Mouse (Mus musculus) CH12.LX (cell line): ENCODE results near the gene Itprid2. TPM values are rescaled to one million over a fixed set of nuclear protein-coding genes. Genes with fewer than 3 reads are reported as not detected.

ENCODE experiments used
- DNase-seq: peaks from one replicate; pipeline ENCODE4 v3.0.0-alpha.2; 2013; ENCODE audit errors: extremely low read depth
- H3K27ac ChIP-seq: 2 replicates; pipeline ENCODE4 v1.5.1; 2012; ENCODE audit warnings: low read depth, mild to moderate bottlenecking, control low read depth, moderate library complexity; ENCODE audit not compliant: insufficient read depth
- H3K27me3 ChIP-seq: replicated peaks from 2 replicates; pipeline ENCODE3; 2012; ENCODE audit warnings: inconsistent platforms
- H3K36me3 ChIP-seq, 2 experiments: replicated peaks in 1 of 2; 2 replicates each; pipeline versions ENCODE3 to v1.6.1; 2012; ENCODE audit warnings: inconsistent platforms in 1 of 2, low read length in 1 of 2, mild to moderate bottlenecking in 1 of 2, mixed read lengths in 1 of 2, moderate library complexity in 1 of 2; ENCODE audit not compliant: control insufficient read depth in 1 of 2, insufficient read depth in 1 of 2
- H3K4me1 ChIP-seq, 2 experiments: 2 replicates each; pipeline ENCODE4 v1.6.1; 2012; ENCODE audit warnings: inconsistent platforms in 1 of 2, moderate library complexity in 1 of 2; ENCODE audit not compliant: insufficient read depth in 2 of 2, control insufficient read depth in 1 of 2
- H3K4me2 ChIP-seq: 2 replicates; pipeline ENCODE4 v1.6.1; 2012; ENCODE audit warnings: low read depth, mild to moderate bottlenecking, control low read depth; ENCODE audit not compliant: poor library complexity, insufficient read depth, severe bottlenecking
- H3K4me3 ChIP-seq, 3 experiments: fragments of 150-350 bp in 1 of 3; sonication (generic) in 1 of 3; replicated peaks in 1 of 3; 2 replicates each; pipeline versions ENCODE3 to v1.5.1; 2011 to 2012; ENCODE audit warnings: low read depth in 2 of 3, low read length in 2 of 3, mild to moderate bottlenecking in 2 of 3, moderate library complexity in 2 of 3, control low read depth in 1 of 3, improper control_type of control experiment in 1 of 3, inconsistent platforms in 1 of 3, mixed read lengths in 1 of 3; ENCODE audit not compliant: poor library complexity in 1 of 3
- H3K79me2 ChIP-seq: replicated peaks from 2 replicates; pipeline ENCODE4 v1.6.1; 2012; ENCODE audit warnings: mild to moderate bottlenecking, moderate library complexity; ENCODE audit not compliant: control insufficient read depth, poor library complexity, insufficient read depth, severe bottlenecking; ENCODE audit errors: extremely low read depth
- H3K9ac ChIP-seq: 2 replicates; pipeline ENCODE4 v1.6.1; 2012; ENCODE audit warnings: low read depth, mild to moderate bottlenecking, control low read depth, moderate library complexity; ENCODE audit not compliant: insufficient read depth
- H3K9me3 ChIP-seq: replicated peaks from 2 replicates; pipeline ENCODE3; 2012; ENCODE audit warnings: low read length, inconsistent platforms, mixed read lengths
- BHLHE40 ChIP-seq: IDR thresholded peaks from 2 replicates; pipeline ENCODE4 v1.6.1; 2011; ENCODE audit warnings: mild to moderate bottlenecking, low read depth, low read length, improper control_type of control experiment
- CTCF ChIP-seq, 2 experiments: IDR thresholded peaks in 1 of 2; conservative IDR thresholded peaks in 1 of 2; 2 replicates each; pipeline ENCODE4 v1.5.1; 2011 to 2012; ENCODE audit warnings: low read depth in 2 of 2, low read length in 2 of 2, improper control_type of control experiment in 1 of 2, inconsistent platforms in 1 of 2, mild to moderate bottlenecking in 1 of 2, moderate library complexity in 1 of 2
- E2F4 ChIP-seq: IDR thresholded peaks from 2 replicates; pipeline ENCODE4 v1.6.1; 2011; ENCODE audit warnings: low read depth, low read length, improper control_type of control experiment; ENCODE audit not compliant: insufficient replicate concordance
- EP300 ChIP-seq: IDR thresholded peaks from 2 replicates; pipeline ENCODE4 v1.6.1; 2011; ENCODE audit warnings: low read length, improper control_type of control experiment
- GABPA ChIP-seq: IDR thresholded peaks from 2 replicates; pipeline ENCODE4 v1.6.1; 2012; ENCODE audit warnings: low read depth, low read length, improper control_type of control experiment, inconsistent platforms; ENCODE audit not compliant: insufficient replicate concordance
- JUND ChIP-seq: conservative IDR thresholded peaks from 2 replicates; pipeline ENCODE4 v1.6.1; 2011; ENCODE audit warnings: low read depth, low read length, improper control_type of control experiment
- MAX ChIP-seq: IDR thresholded peaks from 2 replicates; pipeline ENCODE4 v1.6.1; 2011; ENCODE audit warnings: low read length, improper control_type of control experiment
- MXI1 ChIP-seq: IDR thresholded peaks from 2 replicates; pipeline ENCODE4 v1.6.1; 2011; ENCODE audit warnings: mild to moderate bottlenecking, low read depth, low read length, improper control_type of control experiment
- NRF1 ChIP-seq: IDR thresholded peaks from 2 replicates; pipeline ENCODE4 v1.6.1; 2014; ENCODE audit warnings: low read depth, mild to moderate bottlenecking, inconsistent platforms, low read length, improper control_type of control experiment, moderate library complexity
- PAX5 ChIP-seq: IDR thresholded peaks from 2 replicates; pipeline ENCODE4 v1.6.1; 2012; ENCODE audit warnings: low read length, inconsistent platforms, mixed read lengths
- POLR2A ChIP-seq: IDR thresholded peaks from 2 replicates; pipeline ENCODE4 v1.6.1; 2011; ENCODE audit warnings: low read depth, mild to moderate bottlenecking, improper control_type of control experiment, low read length
- POLR2AphosphoS2 ChIP-seq: IDR thresholded peaks from 2 replicates; pipeline ENCODE4 v1.6.1; 2011; ENCODE audit warnings: low read depth, low read length, improper control_type of control experiment
- RCOR1 ChIP-seq: conservative IDR thresholded peaks from 2 replicates; pipeline ENCODE4 v1.6.1; 2012; ENCODE audit warnings: low read depth, mild to moderate bottlenecking, inconsistent platforms, low read length, improper control_type of control experiment
- SIN3A ChIP-seq: IDR thresholded peaks from 2 replicates; pipeline ENCODE4 v1.6.1; 2012; ENCODE audit warnings: low read length, improper control_type of control experiment, inconsistent platforms
- TBP ChIP-seq: conservative IDR thresholded peaks from 2 replicates; pipeline ENCODE4 v1.6.1; 2011; ENCODE audit warnings: low read depth, low read length, improper control_type of control experiment
- TCF12 ChIP-seq: IDR thresholded peaks from 2 replicates; pipeline ENCODE4 v1.6.1; 2014; ENCODE audit warnings: low read depth, mild to moderate bottlenecking, inconsistent platforms, low read length, improper control_type of control experiment
- USF2 ChIP-seq: conservative IDR thresholded peaks from 2 replicates; pipeline ENCODE4 v1.6.1; 2011; ENCODE audit warnings: low read depth, low read length, improper control_type of control experiment
- ZKSCAN1 ChIP-seq: IDR thresholded peaks from 2 replicates; pipeline ENCODE4 v1.6.1; 2012; ENCODE audit warnings: low read depth, inconsistent platforms, low read length, improper control_type of control experiment, borderline replicate concordance
- ZNF384 ChIP-seq: IDR thresholded peaks from 2 replicates; pipeline ENCODE4 v1.6.1; 2012; ENCODE audit warnings: low read depth, low read length, improper control_type of control experiment, inconsistent platforms
- dilution Hi-C: fragments of 300-500 bp; cut with MboI; formaldehyde crosslinking; loops from 2 replicates; pipeline ENCODE4 v1.14.3; 2020; ENCODE audit warnings: low sequenced_read_pairs; ENCODE audit not compliant: extremely low pct_unique_long_range_greater_than_20kb, extremely low pct_ligation_motif_present
- in situ Hi-C: fragments of 300-500 bp; cut with MboI; formaldehyde crosslinking; loops from 3 replicates; pipeline ENCODE4 v1.14.3; 2019; ENCODE audit warnings: low sequenced_read_pairs, low pct_ligation_motif_present, low pct_unique_long_range_greater_than_20kb, mixed read lengths
- polyA plus RNA-seq: library from polyadenylated mRNA; unstranded; fragments of >175 nt; gene quantifications from 2 replicates; pipeline ENCODE4 v1.2.1, GENCODE M21; 2012; ENCODE audit warnings: low read depth; ENCODE audit not compliant: insufficient read length
- total RNA-seq, 2 experiments: library from RNA; depleted of rRNA; stranded (reverse); fragments of 300-350 nt in 1 of 2; fragments of >200 nt in 1 of 2; gene quantifications; 2 replicates each; pipeline ENCODE4 v1.2.3; 2012 to 2014

Gene Itprid2
- total and polyA plus RNA-seq, 3 experiments: 4.3 to 17.7 (median 8.2) TPM

DNA sequence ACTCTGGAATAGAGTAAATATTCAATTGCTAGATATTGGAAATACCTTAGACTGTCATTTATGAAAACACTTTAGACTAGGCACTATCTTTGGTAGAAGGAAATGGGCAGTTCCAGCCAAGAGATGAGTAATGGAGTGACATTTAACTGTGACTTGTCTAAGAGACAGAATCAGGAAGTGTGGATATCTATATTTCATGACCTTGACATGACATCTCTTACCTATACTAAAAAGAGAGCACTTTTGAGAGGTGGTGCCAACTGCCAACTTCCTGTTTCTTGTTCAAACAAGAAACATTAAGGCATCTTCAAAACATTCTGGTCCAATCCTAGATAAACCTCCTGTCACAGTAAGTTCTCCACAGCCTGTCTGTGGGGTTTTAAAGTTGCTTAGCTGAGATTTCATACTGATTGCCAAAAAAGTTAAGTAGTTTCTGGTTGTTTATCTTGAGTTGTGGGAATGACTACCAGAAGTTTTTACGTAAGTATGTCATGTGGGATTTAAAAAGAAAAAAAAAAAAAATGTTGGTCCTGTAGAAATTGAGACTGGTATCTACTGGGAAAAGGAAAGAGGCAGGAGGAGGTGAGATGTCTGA lies 42.6 kb downstream of the Itprid2 start:
- dilution Hi-C loops (no loop called here), in situ Hi-C loops (no loop called here)
- Histone ChIP-seq H3K27me3 (no peaks in the 10 kb centered on the region), H3K36me3 (peaks cover 0 to 23% of the 10 kb centered on the region in 2 experiments), H3K4me1 (peaks cover 0 to 12% of the 10 kb centered on the region in 2 experiments; a peak in 1 of 4 replicates), H3K4me3 (no peak overlapping the region), H3K9ac (no peak overlapping the region), H3K27ac (no peak overlapping the region), H3K4me2 (no peak overlapping the region), H3K9me3 (no peaks in the 10 kb centered on the region), H3K79me2 (no peaks in the 10 kb centered on the region)
- TF ChIP-seq ZNF384: no peak
- TF ChIP-seq PAX5: no peak
- TF ChIP-seq CTCF (conservative IDR thresholded peaks at IDR 0.05 in 1 of 2, IDR thresholded peaks at IDR 0.05 in 1 of 2; ENCODE audit: low read depth in 2 of 2, low read length in 2 of 2): no peak
- TF ChIP-seq USF2: no peak
- peak; percentile 11 for DNase-seq

- Histone ChIP-seq H3K4me3 (no peak overlapping the region), H3K36me3 (peaks cover 0 to 2% of the 10 kb centered on the region in 2 experiments)
Observed at GRCm38 (mm10) chr2:79681672-79682071, 46.5 kb downstream of the Itprid2 start.

GRCm38 (mm10) chr2:79683258-79683657 lies 48.1 kb downstream of the Itprid2 start:
- H3K4me3 ChIP-seq: no peak overlapping the region
- H3K9ac ChIP-seq: no peak overlapping the region
- no peak overlapping the region for H3K4me2 ChIP-seq
- TF ChIP-seq E2F4 (no peak), CTCF (conservative IDR thresholded peaks at IDR 0.05 in 1 of 2, IDR thresholded peaks at IDR 0.05 in 1 of 2; ENCODE audit: low read depth in 2 of 2, low read length in 2 of 2) (no peak), ZKSCAN1 (no peak), GABPA (no peak), MAX (no peak), TBP (no peak)
- dilution Hi-C loops (no loop called here), in situ Hi-C loops (no loop called here)
- DNase-seq: no peak
- no peaks in the 10 kb centered on the region for H3K36me3 ChIP-seq
- no peaks in the 10 kb centered on the region for H3K27me3 ChIP-seq
- H3K9me3 ChIP-seq: no peaks in the 10 kb centered on the region
- no peak overlapping the region for H3K27ac ChIP-seq
- H3K79me2 ChIP-seq: no peaks in the 10 kb centered on the region
- 0 out of 4 replicates have a peak, but pooled peaks cover 0 to 3% of the 10 kb centered on the region in 2 experiments for H3K4me1 ChIP-seq

More at GRCm38 (mm10) chr2:79681672-79682071, 46.5 kb downstream of the Itprid2 start:
- TF ChIP-seq USF2: no peak
- TF ChIP-seq BHLHE40: no peak
- no peak for TF ChIP-seq POLR2A
- TF ChIP-seq POLR2AphosphoS2: no peak
- no peak for TF ChIP-seq JUND
- no peak for TF ChIP-seq ZNF384
- no peak for TF ChIP-seq E2F4
- TF ChIP-seq RCOR1: no peak
- no peak for TF ChIP-seq EP300
- TF ChIP-seq SIN3A: no peak
- no peak for TF ChIP-seq MXI1
- no peak for TF ChIP-seq NRF1
- TF ChIP-seq TCF12: no peak
- no peak overlapping the region for H3K4me2 ChIP-seq
- no peak for DNase-seq
- no peaks in the 10 kb centered on the region for H3K79me2 ChIP-seq
- peaks cover 0 to 12% of the 10 kb centered on the region in 2 experiments; a peak in 1 of 4 replicates for H3K4me1 ChIP-seq
- dilution Hi-C loops: no loop called here
- no peaks in the 10 kb centered on the region for H3K9me3 ChIP-seq
- H3K27ac ChIP-seq: no peak overlapping the region
- no peak overlapping the region for H3K9ac ChIP-seq
- no peaks in the 10 kb centered on the region for H3K27me3 ChIP-seq
- in situ Hi-C loops: no loop called here
